Mouse (Mus musculus) cortical plate, adult 2 months (tissue): ENCODE data around the gene Nanos2. TPM values are rescaled to one million over a fixed set of nuclear protein-coding genes. Genes with fewer than 3 reads are reported as not detected.

ENCODE experiments used
- H3K27ac ChIP-seq: fragments of 200-500 bp; 2 replicates; pipeline ENCODE4 v1.5.1; 2012; ENCODE audit warnings: low read length, control low read depth, inconsistent platforms; ENCODE audit not compliant: insufficient read depth
- H3K4me1 ChIP-seq: fragments of 200-500 bp; 2 replicates; pipeline ENCODE4 v1.6.1; 2011; ENCODE audit warnings: low read length; ENCODE audit not compliant: control insufficient read depth, insufficient read depth
- H3K4me3 ChIP-seq: fragments of 200-500 bp; 2 replicates; pipeline ENCODE4 v1.5.1; 2011; ENCODE audit warnings: mild to moderate bottlenecking, low read length, control low read depth; ENCODE audit not compliant: insufficient read depth
- CTCF ChIP-seq: fragments of 200-500 bp; IDR thresholded peaks from 2 replicates; pipeline ENCODE4 v1.5.1; 2011; ENCODE audit warnings: mild to moderate bottlenecking, control low read depth, low read length; ENCODE audit not compliant: insufficient read depth; ENCODE audit errors: extremely low read depth
- POLR2A ChIP-seq: fragments of 200-500 bp; IDR thresholded peaks from 2 replicates; pipeline ENCODE4 v1.6.1; 2011; ENCODE audit warnings: mild to moderate bottlenecking, low read length, control low read depth; ENCODE audit not compliant: insufficient read depth; ENCODE audit errors: extremely low read depth
- polyA plus RNA-seq: library from polyadenylated mRNA; depleted of rRNA; stranded (reverse); fragments of >200 nt; gene quantifications from 2 replicates; pipeline ENCODE4 v1.2.3, GENCODE M21; 2012; rRNA removed

Nanos2 gene
- 2.8 and 3.3 TPM in 2 replicates for polyA plus RNA-seq

- H3K4me3 ChIP-seq = no peak within 1 kb of the TSS
- H3K27ac ChIP-seq = no peak within 1 kb of the TSS
- TF ChIP-seq POLR2A (no peak), CTCF (no peak)
- no peaks in the 10 kb centered on the region; the same call in 1 of the 2 replicates for H3K4me1 ChIP-seq
Observed at GRCm38 (mm10) chr7:18987100-18987499, at the start of gene Nanos2. Gene Nanos2 (plus strand): TSS chr7:18987400.

DNA sequence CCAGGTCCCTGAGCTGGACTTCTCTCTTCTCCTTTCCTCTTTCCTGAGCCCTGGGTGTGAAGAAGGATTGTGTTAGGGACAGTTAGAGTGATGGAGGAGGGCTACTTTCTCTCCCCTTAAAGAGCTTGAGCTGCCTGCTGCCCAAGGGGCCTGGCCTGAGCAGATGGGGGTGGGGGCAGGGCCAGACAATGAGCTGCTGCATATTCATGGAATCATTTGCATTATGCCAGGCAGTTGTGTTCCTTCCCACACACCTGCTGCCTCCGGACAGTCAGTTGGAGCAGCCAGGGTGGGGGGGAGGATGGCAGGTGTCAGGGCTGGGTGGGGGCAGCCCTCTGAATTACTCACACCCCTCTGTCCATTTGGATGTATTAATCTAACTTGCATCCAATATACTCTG, 44.8 kb upstream of the Nanos2 start:
- Histone ChIP-seq H3K4me1 (peaks cover 11% of the 10 kb centered on the region), H3K4me3 (no peak overlapping the region), H3K27ac (no peak overlapping the region)
- TF ChIP-seq CTCF (no peak), POLR2A (no peak)

GRCm38 (mm10) chr7:18942815-18943214, 44.4 kb upstream of the Nanos2 start:
- TF ChIP-seq POLR2A = no peak
- TF ChIP-seq CTCF = no peak
- H3K4me3 ChIP-seq = no peak overlapping the region
- H3K4me1 ChIP-seq = peaks cover 11% of the 10 kb centered on the region
- H3K27ac ChIP-seq = peak overlapping the region; percentile 10; the same call in 1 of the 2 replicates

DNA sequence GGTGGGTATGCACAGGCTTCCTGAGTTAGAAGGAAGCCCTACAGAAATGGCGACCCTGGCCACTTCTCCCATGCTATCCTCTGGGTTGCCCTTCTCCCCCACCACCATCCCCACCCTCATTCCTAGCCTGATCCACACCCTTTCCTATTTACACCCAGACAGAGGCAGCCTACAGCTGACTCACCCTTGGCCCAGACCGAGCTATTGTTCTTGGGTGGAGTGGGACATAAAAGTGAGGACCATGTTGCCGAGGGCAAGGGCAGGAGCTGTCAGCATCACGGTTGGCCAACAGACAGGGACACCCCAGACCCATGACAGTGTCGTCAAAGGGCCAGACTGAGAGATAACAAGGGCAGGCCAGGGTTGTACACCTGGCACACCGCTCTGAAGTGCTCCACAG, 39.0 kb upstream of the Nanos2 start:
- H3K4me1 ChIP-seq = peaks cover 12% of the 10 kb centered on the region; the same call in 1 of the 2 replicates
- H3K4me3 ChIP-seq = no peak overlapping the region
- peak overlapping the region; percentile 51; the same call in 1 of the 2 replicates for H3K27ac ChIP-seq

DNA sequence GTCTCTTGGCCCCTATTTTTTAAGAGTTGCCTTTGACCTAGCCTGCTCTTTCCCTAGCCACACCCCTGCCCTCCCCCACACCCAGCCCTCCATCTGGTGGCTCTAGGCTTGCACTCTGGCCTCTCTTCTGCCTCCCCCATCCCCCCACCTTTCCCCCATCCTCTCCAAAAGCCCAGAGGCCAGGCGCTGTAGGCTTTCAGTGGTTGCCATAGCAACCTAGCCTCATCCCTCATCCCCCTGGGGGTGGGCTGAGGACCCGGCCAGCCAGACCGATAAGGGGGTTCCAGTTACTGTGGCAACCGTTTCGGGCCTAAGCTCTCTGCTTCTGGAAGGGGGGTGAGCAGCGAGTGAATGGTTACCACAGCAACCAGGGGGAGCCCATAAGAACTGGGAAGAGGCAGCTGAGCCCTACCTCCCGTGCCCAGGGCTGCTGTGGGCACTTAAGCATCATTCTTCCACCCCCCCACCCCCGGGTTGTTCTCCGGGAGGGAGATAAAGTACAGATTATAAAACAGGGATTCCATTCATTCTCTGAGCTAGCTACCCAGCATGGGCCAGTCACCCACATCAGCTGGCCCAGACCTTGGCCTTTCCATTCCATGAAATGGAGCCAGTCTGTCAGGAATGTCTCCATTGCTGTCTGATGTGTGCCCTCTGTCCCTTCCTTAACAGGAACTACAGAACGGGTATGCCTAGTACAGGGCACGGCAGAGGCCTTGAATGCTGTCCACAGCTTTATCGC, 37.2 kb upstream of the Nanos2 start:
- Histone ChIP-seq H3K4me1 (peaks cover 10% of the 10 kb centered on the region; the same call in 1 of the 2 replicates), H3K4me3 (no peak overlapping the region), H3K27ac (0 out of 2 replicates have a peak overlapping the region, but pooled peaks have one; percentile 20)
- TF ChIP-seq CTCF (no peak), POLR2A (no peak)

More for the DNA sequence above, 39.0 kb upstream of the Nanos2 start:
- no peak for TF ChIP-seq POLR2A
- TF ChIP-seq CTCF = no peak

GRCm38 (mm10) chr7:18950523-18951315, 36.5 kb upstream of the Nanos2 start:
- H3K27ac ChIP-seq = 0 out of 2 replicates have a peak overlapping the region, but pooled peaks have one; percentile 20
- H3K4me3 ChIP-seq = no peak overlapping the region
- TF ChIP-seq CTCF = no peak
- no peak for TF ChIP-seq POLR2A
- H3K4me1 ChIP-seq = peaks cover 10% of the 10 kb centered on the region; the same call in 1 of the 2 replicates

DNA sequence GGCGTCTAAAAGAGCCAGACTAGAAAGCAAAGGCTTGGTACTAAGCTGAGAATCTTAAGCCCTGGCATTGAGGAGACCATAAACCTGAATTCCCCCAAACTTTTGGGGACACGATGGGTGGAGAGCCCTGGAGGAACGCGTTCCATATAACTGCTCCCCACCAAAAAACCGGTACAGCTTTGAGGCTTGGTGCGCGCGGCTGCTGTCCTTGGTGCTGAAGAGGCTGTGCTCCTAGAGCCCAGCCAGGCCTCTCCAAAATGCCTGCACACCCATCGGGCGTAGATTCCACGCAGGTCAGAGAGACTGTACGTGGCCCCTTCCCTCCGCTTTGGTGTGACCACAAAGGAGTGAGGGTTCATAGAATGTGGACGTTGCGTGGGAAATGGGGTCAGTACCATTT, 35.8 kb upstream of the Nanos2 start:
- Histone ChIP-seq H3K27ac (no peak overlapping the region), H3K4me3 (no peak overlapping the region), H3K4me1 (peaks cover 10% of the 10 kb centered on the region; the same call in 1 of the 2 replicates)
- TF ChIP-seq POLR2A = no peak
- no peak for TF ChIP-seq CTCF

GRCm38 (mm10) chr7:18957569-18958383, 29.4 kb upstream of the Nanos2 start:
- Histone ChIP-seq H3K4me1 (peaks cover 2% of the 10 kb centered on the region; the same call in 1 of the 2 replicates), H3K4me3 (peak overlapping the region; percentile 5), H3K27ac (peak overlapping the region; percentile 78)
- no peak for TF ChIP-seq POLR2A
- no peak for TF ChIP-seq CTCF

- Histone ChIP-seq H3K4me1 (peaks cover 2% of the 10 kb centered on the region; the same call in 1 of the 2 replicates), H3K27ac (no peak overlapping the region), H3K4me3 (no peak overlapping the region; the same call in 1 of the 2 replicates)
- TF ChIP-seq CTCF = no peak
- TF ChIP-seq POLR2A = no peak
Observed at GRCm38 (mm10) chr7:18958384-18958766, 28.8 kb upstream of the Nanos2 start.
